Mouse (Mus musculus) forebrain, embryonic 11.5 days (tissue): ENCODE data around the gene Ap1g2. TPM values are rescaled to one million over a fixed set of nuclear protein-coding genes. Genes with fewer than 3 reads are reported as not detected.

Experiments used
- ATAC-seq: fragments of 200-750 bp; cut with Nextera tagmentation; replicated peaks from 2 replicates; pipeline ENCODE4 v1.8.0; 2017; ENCODE audit warnings: moderate TSS enrichment; ENCODE audit not compliant: low FRiP score
- DNase-seq: peaks from one replicate; pipeline ENCODE4 v3.0.0-alpha.2; 2017; ENCODE audit warnings: low spot score
- H3K27ac ChIP-seq: fragments of 300-500 bp; sonication (generic); 2 replicates; pipeline ENCODE4 v1.5.1; 2014; ENCODE audit warnings: low read depth, low read length
- H3K27me3 ChIP-seq: fragments of 300-500 bp; sonication (generic); 2 replicates; pipeline ENCODE4 v1.6.1; 2014; ENCODE audit warnings: mild to moderate bottlenecking, low read length, mixed read lengths; ENCODE audit not compliant: control insufficient read depth, insufficient read depth
- H3K36me3 ChIP-seq: fragments of 300-500 bp; sonication (generic); 2 replicates; pipeline ENCODE4 v1.6.1; 2014; ENCODE audit warnings: mild to moderate bottlenecking, low read length, moderate library complexity, mixed read lengths; ENCODE audit not compliant: control insufficient read depth, insufficient read depth
- H3K4me1 ChIP-seq: fragments of 300-500 bp; sonication (generic); replicated peaks from 2 replicates; pipeline ENCODE4 v1.6.1; 2014; ENCODE audit warnings: low read length, mixed read lengths; ENCODE audit not compliant: control insufficient read depth, insufficient read depth
- H3K4me2 ChIP-seq: fragments of 300-500 bp; sonication (generic); 2 replicates; pipeline ENCODE4 v1.6.1; 2014; ENCODE audit warnings: low read depth, mild to moderate bottlenecking, low read length, moderate library complexity, mixed read lengths; ENCODE audit not compliant: severe bottlenecking
- H3K4me3 ChIP-seq: fragments of 300-500 bp; sonication (generic); 2 replicates; pipeline ENCODE4 v1.5.1; 2014; ENCODE audit warnings: low read depth, low read length
- H3K9ac ChIP-seq: fragments of 300-500 bp; sonication (generic); 2 replicates; pipeline ENCODE4 v1.6.1; 2014; ENCODE audit warnings: low read length
- H3K9me3 ChIP-seq: fragments of 300-500 bp; sonication (generic); 2 replicates; pipeline ENCODE4 v1.6.1; 2016; ENCODE audit warnings: low read length, mixed read lengths; ENCODE audit not compliant: control insufficient read depth
- WGBS: fragments of 180-500 bp; shearing (Covaris S2); extraction: QIAGEN DNeasy Blood & Tissue Kit; methylation state at CpG from one replicate; pipeline ENCODE4 v1.1.7; 2014; 5-methylcytosine and 5-hydroxymethylcytosine counted together
- polyA plus RNA-seq: library from polyadenylated mRNA; unstranded; fragments of >200 nt; fragmentation: Nextera tagmentation; extraction: Ambion mirVana; gene quantifications from 2 replicates; pipeline ENCODE4 v1.2.1, GENCODE M21; 2014

Gene Ap1g2
- polyA plus RNA-seq, 1 experiment from 2014 or later, result 13.9 TPM

- Histone ChIP-seq H3K4me2 (no peak overlapping the region), H3K9me3 (no peaks in the 10 kb centered on the region), H3K36me3 (no peaks in the 10 kb centered on the region), H3K9ac (no peak overlapping the region), H3K4me3 (no peak overlapping the region), H3K27me3 (no peaks in the 10 kb centered on the region), H3K4me1 (no peaks in the 10 kb centered on the region), H3K27ac (no peak overlapping the region)
- 30% methylated on average over 7 of the region's 7 CpGs for WGBS
- DNase-seq, result no peak
- ATAC-seq, result no peak
These were observed 32.9 kb upstream of the Ap1g2 start for GRCm38 (mm10) chr14:55139313-55139712.

- H3K36me3 ChIP-seq, result no peaks in the 10 kb centered on the region
- no peaks in the 10 kb centered on the region for H3K9me3 ChIP-seq
- no peaks in the 10 kb centered on the region for H3K4me1 ChIP-seq
- no peak overlapping the region for H3K4me2 ChIP-seq
- ATAC-seq (no peak), DNase-seq (no peak)
- WGBS, result 67% methylated on average over 8 of the region's 8 CpGs
- H3K9ac ChIP-seq, result no peak overlapping the region
- no peaks in the 10 kb centered on the region for H3K27me3 ChIP-seq
- H3K4me3 ChIP-seq, result no peak overlapping the region
- no peak overlapping the region for H3K27ac ChIP-seq
These were observed 29.3 kb upstream of the Ap1g2 start for GRCm38 (mm10) chr14:55135676-55136075.

DNA sequence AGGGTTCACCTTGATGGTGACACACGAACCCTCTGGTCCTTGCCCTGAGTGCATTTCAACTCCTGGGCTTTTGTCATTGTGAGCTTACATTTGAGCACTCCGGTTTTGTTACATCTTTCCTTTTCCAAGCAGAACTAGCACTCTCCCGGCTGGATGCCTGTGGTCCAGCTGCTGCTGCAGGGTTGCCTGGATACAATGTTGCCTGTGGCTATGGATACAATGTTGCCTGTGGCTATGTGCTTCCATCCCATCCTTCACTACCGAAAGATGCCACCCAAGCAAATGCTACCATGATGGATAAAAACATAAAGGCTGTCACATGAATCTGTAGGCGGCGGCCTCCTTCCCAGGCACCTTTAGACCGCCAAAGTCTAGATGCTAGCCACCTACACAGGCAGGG, 20.1 kb upstream of the Ap1g2 start:
- no peaks in the 10 kb centered on the region for H3K4me1 ChIP-seq
- 83% methylated on average over 7 of the region's 7 CpGs for WGBS

GRCm38 (mm10) chr14:55125711-55126110, 19.3 kb upstream of the Ap1g2 start:
- Histone ChIP-seq H3K27ac (no peak overlapping the region), H3K36me3 (no peaks in the 10 kb centered on the region), H3K9ac (no peak overlapping the region), H3K4me3 (no peak overlapping the region), H3K27me3 (no peaks in the 10 kb centered on the region), H3K9me3 (no peaks in the 10 kb centered on the region), H3K4me2 (no peak overlapping the region), H3K4me1 (no peaks in the 10 kb centered on the region)
- DNase-seq (no peak), ATAC-seq (no peak)
- WGBS, result 90% methylated on average over 5 of the region's 5 CpGs

More for the DNA sequence above, 20.1 kb upstream of the Ap1g2 start:
- ATAC-seq (no peak), DNase-seq (no peak)
- Histone ChIP-seq H3K27ac (no peak overlapping the region), H3K9me3 (no peaks in the 10 kb centered on the region), H3K4me3 (no peak overlapping the region), H3K9ac (no peak overlapping the region), H3K4me2 (no peak overlapping the region), H3K36me3 (no peaks in the 10 kb centered on the region), H3K27me3 (no peaks in the 10 kb centered on the region)

- Histone ChIP-seq H3K4me2 (peak overlapping the region; percentile 3; the same call in 1 of the 2 replicates), H3K27me3 (peaks cover 1% of the 10 kb centered on the region; the same call in 1 of the 2 replicates), H3K36me3 (no peaks in the 10 kb centered on the region), H3K27ac (no peak overlapping the region), H3K9ac (0 out of 2 replicates have a peak overlapping the region, but pooled peaks have one; percentile 9), H3K4me3 (no peak overlapping the region), H3K4me1 (no peaks in the 10 kb centered on the region), H3K9me3 (no peaks in the 10 kb centered on the region)
- DNase-seq (no peak), ATAC-seq (no peak)
- 41% methylated on average over 8 of the region's 8 CpGs for WGBS
These were observed 16.0 kb upstream of the Ap1g2 start for GRCm38 (mm10) chr14:55122359-55122758.

DNA sequence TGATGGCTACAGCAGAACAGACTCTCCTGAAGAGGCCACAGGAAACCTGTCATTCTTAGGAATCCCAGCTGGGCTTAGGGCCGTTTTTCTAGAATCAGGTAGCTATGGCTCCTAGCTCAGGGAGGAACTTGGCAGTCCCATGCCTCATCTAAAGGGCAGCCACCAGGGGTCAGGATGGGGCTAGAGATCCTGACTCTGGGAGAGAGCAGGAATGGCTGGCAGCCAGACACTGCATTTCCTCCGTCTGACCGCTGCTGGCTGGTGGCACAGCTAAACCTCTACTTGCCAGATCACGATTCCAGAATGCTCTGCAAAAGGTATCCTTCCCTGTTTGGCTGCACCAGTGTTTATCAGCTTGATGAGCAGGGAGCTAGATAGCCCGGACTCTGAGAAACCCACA, 15.6 kb upstream of the Ap1g2 start:
- ATAC-seq, result peak; percentile 71
- 11% methylated on average over 5 of the region's 5 CpGs for WGBS
- H3K27ac ChIP-seq, result no peak overlapping the region
- peaks cover 3% of the 10 kb centered on the region; the same call in 1 of the 2 replicates for H3K27me3 ChIP-seq
- DNase-seq, result peak; percentile 85
- H3K36me3 ChIP-seq, result no peaks in the 10 kb centered on the region
- no peaks in the 10 kb centered on the region for H3K9me3 ChIP-seq
- H3K4me1 ChIP-seq, result peaks cover under 1% of the 10 kb centered on the region; the same call in 1 of the 2 replicates
- H3K4me3 ChIP-seq, result no peak overlapping the region
- 0 out of 2 replicates have a peak overlapping the region, but pooled peaks have one; percentile 9 for H3K9ac ChIP-seq
- H3K4me2 ChIP-seq, result no peak overlapping the region; the same call in 1 of the 2 replicates

- no peak overlapping the region for H3K9ac ChIP-seq
- H3K9me3 ChIP-seq, result no peaks in the 10 kb centered on the region
- peaks cover 12% of the 10 kb centered on the region for H3K4me1 ChIP-seq
- H3K27me3 ChIP-seq, result peaks cover 15% of the 10 kb centered on the region
- ATAC-seq (no peak), DNase-seq (no peak)
- 78% methylated on average over 4 of the region's 4 CpGs for WGBS
- H3K27ac ChIP-seq, result no peak overlapping the region
- no peak overlapping the region for H3K4me3 ChIP-seq
- H3K4me2 ChIP-seq, result no peak overlapping the region
- no peaks in the 10 kb centered on the region for H3K36me3 ChIP-seq
These were observed 13.2 kb upstream of the Ap1g2 start for GRCm38 (mm10) chr14:55119421-55120134.

DNA sequence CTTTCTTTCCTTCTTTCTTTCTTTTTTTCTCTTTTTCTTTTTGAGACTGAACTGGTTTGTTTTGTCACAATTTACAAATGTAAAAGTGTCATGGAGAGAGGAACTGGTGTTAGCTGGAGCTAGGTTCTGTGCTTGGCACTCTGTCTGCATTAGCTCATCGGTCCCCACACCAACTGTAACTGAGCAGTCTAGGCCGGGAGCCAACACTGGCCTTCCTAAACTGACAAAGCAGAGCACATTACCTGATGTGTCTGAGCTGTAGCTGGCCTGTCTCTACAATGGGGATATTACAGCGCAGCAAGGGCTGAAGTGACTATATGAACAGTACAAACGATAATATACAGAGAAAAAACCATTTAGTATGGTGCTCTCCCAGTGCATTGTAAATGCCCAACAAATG, 12.5 kb upstream of the Ap1g2 start:
- no peak overlapping the region for H3K9ac ChIP-seq
- H3K4me3 ChIP-seq, result no peak overlapping the region
- ATAC-seq (no peak), DNase-seq (no peak)
- no peaks in the 10 kb centered on the region for H3K36me3 ChIP-seq
- peaks cover 12% of the 10 kb centered on the region for H3K4me1 ChIP-seq
- H3K27me3 ChIP-seq, result peaks cover 21% of the 10 kb centered on the region
- H3K4me2 ChIP-seq, result no peak overlapping the region
- H3K27ac ChIP-seq, result no peak overlapping the region
- 80% methylated on average over 4 of the region's 4 CpGs for WGBS
- no peaks in the 10 kb centered on the region for H3K9me3 ChIP-seq
